Mouse (Mus musculus) intestine, embryonic 14.5 days (tissue): ENCODE data around the gene Gigyf1. TPM values are rescaled to one million over a fixed set of nuclear protein-coding genes. Genes with fewer than 3 reads are reported as not detected.

ENCODE experiments used
- ATAC-seq: fragments of 200-750 bp; cut with Nextera tagmentation; replicated peaks from 2 replicates; pipeline ENCODE4 v1.8.0; 2017; ENCODE audit warnings: low read depth, moderate number of reproducible peaks, moderate TSS enrichment, moderate library complexity; ENCODE audit not compliant: low FRiP score, low TSS enrichment
- DNase-seq: peaks from one replicate; pipeline ENCODE4 v3.0.0-alpha.2; 2018; ENCODE audit warnings: low spot score
- H3K27ac ChIP-seq: fragments of 300-500 bp; sonication (generic); 2 replicates; pipeline ENCODE4 v1.5.1; 2014; ENCODE audit warnings: low read depth, mild to moderate bottlenecking, control low read depth
- H3K27me3 ChIP-seq: fragments of 300-500 bp; sonication (generic); replicated peaks from 2 replicates; pipeline ENCODE4 v1.6.1; 2014; ENCODE audit warnings: low read length, control low read depth; ENCODE audit not compliant: control insufficient read depth, insufficient read depth
- H3K36me3 ChIP-seq: fragments of 300-500 bp; sonication (generic); 2 replicates; pipeline ENCODE4 v1.6.1; 2014; ENCODE audit warnings: low read length, control low read depth; ENCODE audit not compliant: control insufficient read depth, insufficient read depth
- H3K4me1 ChIP-seq: fragments of 300-500 bp; sonication (generic); replicated peaks from 2 replicates; pipeline ENCODE4 v1.6.1; 2014; ENCODE audit warnings: low read length, control low read depth, mixed read lengths; ENCODE audit not compliant: control insufficient read depth, insufficient read depth
- H3K4me2 ChIP-seq: fragments of 300-500 bp; sonication (generic); 2 replicates; pipeline ENCODE4 v1.6.1; 2014; ENCODE audit warnings: low read length
- H3K4me3 ChIP-seq: fragments of 300-500 bp; sonication (generic); 2 replicates; pipeline ENCODE4 v1.5.1; 2014; ENCODE audit warnings: low read depth, low read length, control low read depth, mixed read lengths
- H3K9ac ChIP-seq: fragments of 300-500 bp; sonication (generic); 2 replicates; pipeline ENCODE4 v1.6.1; 2014; ENCODE audit warnings: mild to moderate bottlenecking, low read length
- H3K9me3 ChIP-seq: fragments of 300-500 bp; sonication (generic); 2 replicates; pipeline ENCODE4 v1.6.1; 2016; ENCODE audit warnings: low read length, control low read depth; ENCODE audit not compliant: control insufficient read depth
- WGBS: fragments of 180-500 bp; shearing (Covaris S2); extraction: QIAGEN DNeasy Blood & Tissue Kit; methylation state at CpG from one replicate; pipeline ENCODE4 v1.1.7; 2014; 5-methylcytosine and 5-hydroxymethylcytosine counted together
- polyA plus RNA-seq: library from polyadenylated mRNA; unstranded; fragments of >200 nt; fragmentation: Nextera tagmentation; extraction: Ambion mirVana; gene quantifications from 2 replicates; pipeline ENCODE4 v1.2.1, GENCODE M21; 2014

The Gigyf1 gene
- 12.1 and 13.5 TPM in 2 replicates for polyA plus RNA-seq

- WGBS, result 75% methylated on average over 5 of the region's 5 CpGs
- Histone ChIP-seq H3K4me2 (no peak within 1 kb of the TSS), H3K36me3 (peaks cover 62% of the 10 kb centered on the region), H3K9ac (no peak within 1 kb of the TSS), H3K9me3 (no peaks in the 10 kb centered on the region), H3K4me1 (no peaks in the 10 kb centered on the region; the same call in 1 of the 2 replicates), H3K27ac (no peak within 1 kb of the TSS), H3K27me3 (no peaks in the 10 kb centered on the region), H3K4me3 (no peak within 1 kb of the TSS)
- no peak for DNase-seq
- ATAC-seq, result no peak
Observed at GRCm38 (mm10) chr5:137518436-137518835, at the start of gene Gigyf1. Gene Gigyf1 (plus strand): TSS chr5:137518548.

GRCm38 (mm10) chr5:137472252-137472904 lies 46.0 kb upstream of the Gigyf1 start:
- whole genome bisulfite sequencing, result 53% methylated on average over 5 of the region's 5 CpGs
- Histone ChIP-seq H3K4me1 (no peaks in the 10 kb centered on the region), H3K4me2 (no peak overlapping the region), H3K9me3 (no peaks in the 10 kb centered on the region), H3K27me3 (no peaks in the 10 kb centered on the region), H3K36me3 (no peaks in the 10 kb centered on the region), H3K4me3 (no peak overlapping the region), H3K9ac (no peak overlapping the region), H3K27ac (peak overlapping the region; percentile 72)
- DNase-seq (no peak), ATAC-seq (peak; percentile 87)

GRCm38 (mm10) chr5:137474351-137474750 lies 44.0 kb upstream of the Gigyf1 start:
- DNase-seq (no peak), ATAC-seq (no peak)
- Histone ChIP-seq H3K4me2 (no peak overlapping the region), H3K27me3 (no peaks in the 10 kb centered on the region), H3K27ac (no peak overlapping the region), H3K36me3 (no peaks in the 10 kb centered on the region), H3K4me1 (no peaks in the 10 kb centered on the region), H3K9ac (no peak overlapping the region), H3K4me3 (no peak overlapping the region), H3K9me3 (no peaks in the 10 kb centered on the region)
- 45% methylated on average over 2 of the region's 2 CpGs for WGBS

DNA sequence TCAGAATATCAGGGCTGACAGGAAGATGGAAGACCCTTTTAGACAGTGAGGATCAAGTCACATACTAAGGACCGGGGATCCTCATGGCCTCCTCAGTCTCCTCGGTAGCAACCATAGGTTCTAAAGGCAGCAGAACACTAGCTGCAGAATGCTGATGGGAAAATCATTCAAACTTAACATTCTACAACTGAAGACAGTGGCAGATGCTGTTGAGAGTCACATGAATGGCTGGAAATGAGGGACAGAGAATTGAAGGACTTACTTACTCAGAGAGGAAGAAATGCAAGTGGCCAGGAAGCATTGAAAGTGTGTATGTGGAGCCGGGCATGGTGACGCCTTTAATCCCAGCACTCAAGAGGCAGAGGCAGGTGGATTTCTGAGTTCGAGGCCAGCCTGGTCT lies 41.4 kb upstream of the Gigyf1 start, which contains the start of gene Zan:
Gene Zan (minus strand): TSS at position 101 of the 400 bp plus-strand sequence.
- Histone ChIP-seq H3K4me3 (no peak within 1 kb of the TSS), H3K27ac (no peak within 1 kb of the TSS), H3K27me3 (no peaks in the 10 kb centered on the region), H3K36me3 (no peaks in the 10 kb centered on the region), H3K9ac (no peak within 1 kb of the TSS), H3K4me1 (no peaks in the 10 kb centered on the region), H3K4me2 (no peak within 1 kb of the TSS), H3K9me3 (no peaks in the 10 kb centered on the region)
- ATAC-seq (no peak), DNase-seq (no peak)
- 83% methylated on average over 5 of the region's 5 CpGs for WGBS

- Histone ChIP-seq H3K4me1 (no peaks in the 10 kb centered on the region; the same call in 1 of the 2 replicates), H3K4me3 (no peak overlapping the region), H3K36me3 (no peaks in the 10 kb centered on the region), H3K27me3 (peaks cover 16% of the 10 kb centered on the region; the same call in 1 of the 2 replicates), H3K27ac (no peak overlapping the region), H3K9ac (no peak overlapping the region), H3K4me2 (no peak overlapping the region), H3K9me3 (no peaks in the 10 kb centered on the region)
- DNase-seq (peak; percentile 94), ATAC-seq (no peak)
Observed at GRCm38 (mm10) chr5:137481138-137481537, 37.2 kb upstream of the Gigyf1 start.

DNA sequence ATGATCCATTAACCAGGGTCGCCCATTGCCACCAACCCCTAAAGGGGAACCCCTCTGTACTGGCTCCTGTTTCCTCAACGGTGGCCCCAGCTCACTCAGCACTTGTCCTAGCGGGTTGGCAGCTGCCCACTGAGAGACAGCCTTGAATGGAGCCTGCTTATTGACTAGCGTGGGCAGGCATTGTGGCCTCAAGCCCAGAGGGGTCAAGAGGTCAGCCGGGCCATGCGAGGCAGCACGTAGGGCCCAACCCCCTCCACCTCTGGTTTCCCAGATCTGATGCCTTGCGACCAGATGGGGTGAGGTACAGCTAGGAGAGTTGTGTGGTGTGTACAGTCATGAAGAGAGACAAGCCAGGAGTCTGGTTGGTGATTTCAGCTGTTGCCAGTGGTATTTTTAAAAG lies 36.5 kb upstream of the Gigyf1 start:
- DNase-seq (no peak), ATAC-seq (no peak)
- H3K4me1 ChIP-seq, result no peaks in the 10 kb centered on the region; the same call in 1 of the 2 replicates
- no peaks in the 10 kb centered on the region for H3K36me3 ChIP-seq
- no peak overlapping the region for H3K4me2 ChIP-seq
- H3K27ac ChIP-seq, result no peak overlapping the region
- H3K27me3 ChIP-seq, result peaks cover 16% of the 10 kb centered on the region; the same call in 1 of the 2 replicates
- WGBS, result 41% methylated on average over 8 of the region's 8 CpGs
- H3K9me3 ChIP-seq, result no peaks in the 10 kb centered on the region
- no peak overlapping the region for H3K9ac ChIP-seq
- H3K4me3 ChIP-seq, result no peak overlapping the region

GRCm38 (mm10) chr5:137485071-137485850 lies 33.1 kb upstream of the Gigyf1 start:
- ATAC-seq (no peak; the same call in 1 of the 2 replicates), DNase-seq (peak; percentile 57)
- no peaks in the 10 kb centered on the region; the same call in 1 of the 2 replicates for H3K4me1 ChIP-seq
- peaks cover 16% of the 10 kb centered on the region; the same call in 1 of the 2 replicates for H3K27me3 ChIP-seq
- H3K36me3 ChIP-seq, result no peaks in the 10 kb centered on the region
- peak overlapping the region; percentile 26 for H3K4me3 ChIP-seq
- H3K27ac ChIP-seq, result no peak overlapping the region
- H3K9me3 ChIP-seq, result no peaks in the 10 kb centered on the region
- 6% methylated on average over 30 of the region's 30 CpGs for WGBS
- H3K4me2 ChIP-seq, result peak overlapping the region; percentile 46
- peak overlapping the region; percentile 22; the same call in 1 of the 2 replicates for H3K9ac ChIP-seq

DNA sequence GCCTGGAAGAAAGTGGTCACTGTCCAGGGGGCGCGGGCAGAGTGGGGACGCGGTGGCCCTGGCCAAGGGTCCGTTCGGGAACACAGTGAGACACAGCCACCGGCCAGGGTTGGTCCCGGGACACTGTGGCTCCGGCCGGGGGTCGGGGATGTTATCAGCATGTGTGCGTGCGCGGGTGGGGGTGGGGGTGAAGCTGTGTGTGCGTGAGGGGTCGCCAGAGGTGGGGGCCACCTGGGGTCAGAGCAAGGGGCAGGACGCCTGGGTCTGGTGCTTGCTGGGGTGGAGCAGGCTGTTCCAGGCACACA lies 32.5 kb upstream of the Gigyf1 start:
- WGBS, result 2% methylated on average over 17 of the region's 17 CpGs
- Histone ChIP-seq H3K27ac (no peak overlapping the region), H3K36me3 (no peaks in the 10 kb centered on the region), H3K9ac (0 out of 2 replicates have a peak overlapping the region, but pooled peaks have one; percentile 22), H3K4me3 (peak overlapping the region; percentile 26), H3K4me2 (peak overlapping the region; percentile 46), H3K9me3 (no peaks in the 10 kb centered on the region), H3K4me1 (no peaks in the 10 kb centered on the region; the same call in 1 of the 2 replicates), H3K27me3 (peaks cover 16% of the 10 kb centered on the region; the same call in 1 of the 2 replicates)
- ATAC-seq (no peak; the same call in 1 of the 2 replicates), DNase-seq (no peak)
